Mouse (Mus musculus): ENCODE data around the gene Igfn1. TPM values are rescaled to one million over a fixed set of nuclear protein-coding genes. Genes with fewer than 3 reads are reported as not detected.

Igfn1 gene
- total RNA-seq (2015) (not detected in 2 replicates), total RNA-seq (2017) (not detected in 2 replicates)

GRCm38 (mm10) chr1:136006292-136006748 is at the start of gene Igfn1:
Gene Igfn1 (minus strand): TSS chr1:136006342.
- no peak for ATAC-seq (replicated peaks; ENCODE audit: poor library complexity)

DNA sequence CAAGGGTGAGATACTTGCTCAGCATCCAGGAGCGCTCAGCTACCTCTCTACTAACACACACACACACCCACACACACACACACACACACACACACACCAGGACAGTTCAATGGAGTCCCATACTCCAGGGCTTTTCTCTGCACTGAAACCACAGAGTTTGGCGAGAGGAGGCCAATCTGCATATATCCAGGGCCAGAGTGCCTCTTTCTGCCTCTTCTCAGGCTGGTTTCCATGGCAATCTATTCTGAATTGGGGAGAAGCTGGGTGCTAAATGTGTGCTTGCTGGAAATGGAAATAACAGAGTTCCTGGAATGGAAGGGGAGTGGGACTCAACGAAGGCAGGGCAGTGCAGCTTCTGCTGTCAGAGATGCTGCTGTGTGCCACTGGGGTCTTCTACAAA is 49.6 kb upstream of the Igfn1 start:
- ATAC-seq (replicated peaks; ENCODE audit: poor library complexity): no peak

DNA sequence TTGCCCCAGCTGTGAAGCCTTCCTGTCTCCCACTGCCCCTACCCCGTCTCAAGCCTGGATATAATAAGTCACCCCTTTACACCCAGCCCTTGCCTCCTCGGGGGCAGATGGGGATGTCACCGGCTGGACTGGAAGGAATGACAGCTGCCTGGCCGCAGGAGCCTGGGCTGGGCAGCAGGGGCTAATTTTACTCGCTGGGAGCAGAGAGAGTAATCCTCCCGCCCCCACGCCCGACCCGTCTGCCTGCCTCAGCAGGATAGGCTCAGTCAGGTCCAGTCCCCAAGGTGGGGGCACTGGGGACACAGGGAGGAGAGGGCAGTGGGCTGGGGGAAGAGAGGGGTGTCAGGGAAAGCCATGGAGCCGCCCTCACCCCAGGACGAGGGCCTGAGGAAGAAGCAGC is 46.4 kb upstream of the Igfn1 start, which contains the start of gene Cacna1s:
Gene Cacna1s (plus strand): TSS at position 204 of the 400 bp plus-strand sequence.
- no peak for ATAC-seq (replicated peaks; ENCODE audit: poor library complexity)

DNA sequence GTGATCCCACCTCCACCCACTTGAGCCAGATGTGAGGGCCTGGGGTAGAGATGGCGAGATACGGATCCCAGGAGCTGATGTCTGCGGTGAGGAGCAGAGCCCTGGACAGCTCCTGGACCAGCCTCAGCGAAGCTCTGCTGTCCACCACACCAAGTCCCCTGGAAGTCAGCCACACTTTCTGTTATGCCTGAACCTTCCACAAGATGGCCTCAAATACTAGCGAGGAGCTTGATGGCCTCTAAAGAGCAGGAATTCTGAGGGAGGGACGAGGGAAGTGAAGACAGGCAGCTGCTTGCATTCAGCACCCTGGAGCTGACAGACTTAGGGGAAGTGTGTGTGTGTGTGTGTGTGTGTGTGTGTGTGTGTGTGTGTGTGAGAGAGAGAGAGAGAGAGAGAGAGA is 45.3 kb upstream of the Igfn1 start:
- peak; percentile 77 for ATAC-seq (replicated peaks; ENCODE audit: poor library complexity)

DNA sequence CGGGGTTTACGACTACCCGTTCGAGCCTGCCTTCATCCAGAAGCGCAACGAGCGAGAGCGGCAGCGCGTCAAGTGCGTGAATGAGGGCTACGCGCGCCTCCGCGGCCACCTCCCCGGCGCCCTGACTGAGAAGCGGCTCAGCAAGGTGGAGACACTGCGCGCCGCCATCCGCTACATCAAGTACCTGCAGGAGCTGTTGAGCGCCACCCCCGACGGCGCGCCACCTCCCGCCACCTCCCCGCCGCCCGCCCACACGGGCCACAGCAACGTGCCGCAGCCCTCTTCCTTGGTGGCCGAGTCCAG is 44.8 kb upstream of the Igfn1 start:
- ATAC-seq (replicated peaks; ENCODE audit: poor library complexity): peak; percentile 18; the same call in 1 of the 2 replicates

DNA sequence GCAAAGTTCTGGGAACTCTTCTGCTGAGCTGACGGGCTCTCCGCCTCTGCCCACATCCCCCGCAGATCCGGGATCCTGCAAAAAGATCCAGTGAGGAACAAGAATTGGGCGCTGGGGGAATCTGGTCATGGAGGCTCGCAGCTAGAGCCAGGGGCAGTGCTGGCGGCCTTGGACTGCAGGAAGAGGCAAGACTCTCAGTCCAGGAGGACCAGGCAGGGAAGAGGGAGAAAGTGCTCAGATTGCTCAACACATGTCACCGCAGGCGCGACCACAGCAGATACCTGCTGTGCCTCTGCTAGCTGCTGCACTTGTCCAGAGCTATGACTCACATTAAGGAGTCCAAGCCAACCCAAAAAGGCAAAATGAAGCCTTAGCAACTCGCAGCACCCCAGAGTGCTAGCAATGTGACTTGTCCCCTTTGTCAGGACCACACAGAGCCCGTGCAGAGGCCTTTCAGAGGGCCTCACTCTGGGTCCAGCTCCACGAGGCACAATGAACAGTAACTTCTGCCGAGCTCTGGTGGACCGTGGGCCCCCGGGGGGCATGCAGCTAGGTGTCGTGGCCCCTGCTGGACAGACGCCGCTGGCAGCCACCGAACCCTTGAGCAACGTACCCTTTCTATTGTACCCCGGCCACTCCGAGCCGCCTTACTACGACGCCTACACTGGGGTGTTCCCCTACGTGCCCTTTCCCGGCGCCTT is 44.3 kb upstream of the Igfn1 start, which contains the start of gene Ascl5:
Gene Ascl5 (plus strand): TSS at position 493 of the 701 bp plus-strand sequence.
- ATAC-seq (replicated peaks; ENCODE audit: poor library complexity): no peak

DNA sequence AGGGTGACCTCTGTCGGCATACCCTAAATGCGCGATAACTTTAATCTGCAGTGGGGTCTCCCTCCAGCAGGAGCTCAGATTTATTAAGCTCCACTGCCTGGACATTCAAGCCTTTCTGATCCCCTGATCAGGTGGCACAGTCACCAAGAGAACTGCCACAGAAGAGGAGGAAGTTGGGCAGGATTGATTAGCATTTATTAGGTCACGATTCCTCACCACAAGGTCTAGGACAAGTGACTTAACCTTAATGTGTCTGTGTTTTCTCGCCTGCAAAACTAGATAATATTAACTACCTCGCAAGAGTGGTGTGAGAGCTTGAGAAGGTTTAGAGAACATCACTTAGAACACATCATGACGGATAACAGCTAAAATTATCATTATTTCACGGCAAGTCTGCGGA is 41.8 kb upstream of the Igfn1 start:
- no peak for ATAC-seq (replicated peaks; ENCODE audit: poor library complexity)

- peak; percentile 67 for ATAC-seq (replicated peaks; ENCODE audit: poor library complexity)
Measured at GRCm38 (mm10) chr1:136047432-136047831, 41.3 kb upstream of the Igfn1 start.

DNA sequence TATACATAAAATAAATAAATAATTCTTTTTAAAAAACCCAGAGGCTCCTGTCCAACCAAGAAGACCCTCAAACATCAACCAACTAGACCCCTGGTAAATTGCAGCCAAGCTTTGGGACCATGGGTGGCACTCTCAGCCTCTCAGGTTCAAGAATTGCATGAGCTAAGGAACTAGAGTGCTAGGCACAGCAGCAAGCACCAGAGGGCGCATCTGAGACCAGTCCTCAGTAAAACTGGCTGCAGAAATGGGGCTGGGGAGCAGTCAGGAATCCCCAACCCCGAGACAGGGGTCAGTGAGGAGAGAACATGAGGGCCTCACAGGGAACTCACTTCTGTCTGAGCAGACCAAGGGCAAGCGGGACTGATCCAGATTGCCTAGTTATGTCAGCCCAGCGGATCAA is 39.6 kb upstream of the Igfn1 start:
- ATAC-seq (replicated peaks; ENCODE audit: poor library complexity): peak; percentile 80

- ATAC-seq (replicated peaks; ENCODE audit: poor library complexity): no peak
Measured at GRCm38 (mm10) chr1:136040874-136041273, 34.7 kb upstream of the Igfn1 start.

DNA sequence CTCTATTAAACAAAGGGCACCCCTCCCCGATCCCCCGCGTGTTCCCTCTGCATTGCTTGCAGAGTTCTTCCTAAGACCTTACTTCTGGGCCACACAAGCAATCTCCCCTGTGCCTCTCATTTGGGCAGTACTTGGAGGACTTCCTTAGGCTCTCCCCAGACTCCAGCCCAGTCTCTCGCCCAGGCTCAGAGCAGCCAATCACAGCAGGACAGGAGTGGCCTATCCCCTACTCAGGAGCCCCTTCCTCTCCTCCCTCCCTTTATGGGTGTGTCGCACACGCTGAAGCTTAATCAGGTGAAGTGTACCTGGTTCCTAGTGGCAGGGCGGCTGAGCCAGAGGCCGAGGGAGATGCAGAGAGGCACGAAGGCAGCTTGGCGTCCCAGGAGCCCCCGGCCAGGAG is 34.3 kb upstream of the Igfn1 start:
- ATAC-seq (replicated peaks; ENCODE audit: poor library complexity): no peak

DNA sequence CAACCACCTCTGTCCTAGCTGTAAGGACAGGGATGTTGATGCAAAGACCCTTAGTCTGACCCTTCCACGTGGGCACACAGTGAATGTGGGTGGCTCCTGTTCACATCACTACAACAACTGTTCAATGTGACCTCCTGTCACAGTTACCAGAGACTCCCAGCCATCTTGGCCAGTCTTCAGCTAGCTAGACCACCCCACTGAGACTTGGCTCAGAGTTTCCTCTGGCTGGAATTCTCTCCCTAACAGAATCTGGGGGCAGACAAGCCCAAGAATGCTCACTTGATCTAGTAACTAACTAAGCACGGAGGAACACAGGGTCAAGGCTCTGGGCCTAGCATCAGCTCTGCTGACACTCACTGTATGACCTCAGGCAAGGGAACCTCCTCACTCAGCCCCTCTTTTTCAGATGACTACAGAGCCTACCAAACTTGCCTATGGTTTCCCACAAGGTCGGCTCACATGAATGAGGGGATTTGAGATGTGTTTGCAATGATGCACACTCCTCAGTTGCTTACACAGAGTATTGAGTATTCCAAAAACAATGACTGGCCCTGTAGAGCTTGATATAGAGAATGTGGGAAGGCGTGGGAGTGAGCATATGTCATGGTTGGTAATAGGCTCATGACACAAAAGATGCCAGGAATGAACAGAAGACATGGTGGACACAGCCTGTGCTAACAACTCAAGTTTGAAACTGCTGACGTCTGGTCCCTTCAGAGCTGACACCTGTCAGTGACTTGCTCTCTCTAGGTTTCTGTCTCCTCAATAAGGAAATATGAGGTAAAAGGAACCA is 32.8 kb upstream of the Igfn1 start:
- ATAC-seq (replicated peaks; ENCODE audit: poor library complexity): no peak

DNA sequence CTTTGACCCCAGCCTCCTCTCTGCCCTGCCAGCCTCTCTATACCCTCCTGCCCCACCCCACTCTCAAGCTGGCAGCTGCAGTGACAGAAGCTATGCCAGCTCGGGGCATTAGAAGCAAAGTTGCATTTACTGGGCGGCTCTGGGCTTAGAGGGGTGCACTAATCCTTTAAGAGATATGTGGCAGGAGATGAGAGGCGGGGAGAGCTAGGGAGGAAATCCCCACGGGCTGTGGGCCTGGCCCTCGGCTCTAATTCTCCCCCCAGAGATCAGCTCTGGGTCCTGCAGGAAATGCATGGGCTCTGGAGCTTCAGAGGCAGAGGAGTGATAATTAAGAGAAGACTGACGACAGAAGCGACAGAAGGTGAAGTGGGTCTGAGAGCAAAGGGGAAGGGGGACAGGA is 26.8 kb upstream of the Igfn1 start:
- no peak for ATAC-seq (replicated peaks; ENCODE audit: poor library complexity)

DNA sequence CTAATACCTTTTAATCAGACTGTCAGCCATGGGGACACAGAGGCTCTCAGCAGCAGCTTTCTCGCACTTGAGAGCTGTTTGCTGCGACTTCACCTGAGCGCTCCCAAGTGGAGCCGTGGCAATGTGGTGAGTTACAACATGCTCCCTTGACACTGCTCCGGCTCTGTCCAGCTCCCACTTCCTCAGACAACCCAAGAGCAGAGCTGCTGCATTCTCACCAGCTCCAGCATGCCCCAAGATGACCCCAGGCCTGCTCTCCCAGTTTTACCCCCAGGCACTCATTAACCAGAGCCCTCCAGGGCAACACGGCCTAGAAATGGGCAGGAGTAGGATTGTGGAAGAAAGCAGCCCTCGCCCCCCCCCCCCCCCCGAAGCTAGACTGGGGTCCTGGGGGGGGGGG is 25.6 kb upstream of the Igfn1 start:
- no peak for ATAC-seq (replicated peaks; ENCODE audit: poor library complexity)

DNA sequence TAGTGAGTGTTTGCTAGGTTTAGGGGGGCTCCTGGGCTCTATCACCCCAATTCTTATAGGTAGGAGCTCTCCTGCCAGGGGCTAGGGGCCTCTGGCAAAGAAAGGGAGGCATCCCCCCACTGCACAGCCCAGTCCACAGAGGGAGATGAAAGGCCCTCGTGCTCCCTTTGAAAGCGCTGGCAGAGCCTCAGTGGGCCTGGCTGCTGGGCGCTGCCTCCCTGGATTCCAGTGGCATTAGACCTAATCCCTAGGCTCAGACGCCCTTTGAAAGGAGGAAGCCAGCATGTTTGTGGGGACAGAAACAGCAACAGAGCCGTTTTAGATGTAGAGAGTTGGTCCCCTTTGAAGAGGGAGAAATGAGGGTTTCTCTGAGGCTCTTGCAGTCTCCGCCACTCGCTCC is 24.1 kb upstream of the Igfn1 start:
- ATAC-seq (replicated peaks; ENCODE audit: poor library complexity): no peak

DNA sequence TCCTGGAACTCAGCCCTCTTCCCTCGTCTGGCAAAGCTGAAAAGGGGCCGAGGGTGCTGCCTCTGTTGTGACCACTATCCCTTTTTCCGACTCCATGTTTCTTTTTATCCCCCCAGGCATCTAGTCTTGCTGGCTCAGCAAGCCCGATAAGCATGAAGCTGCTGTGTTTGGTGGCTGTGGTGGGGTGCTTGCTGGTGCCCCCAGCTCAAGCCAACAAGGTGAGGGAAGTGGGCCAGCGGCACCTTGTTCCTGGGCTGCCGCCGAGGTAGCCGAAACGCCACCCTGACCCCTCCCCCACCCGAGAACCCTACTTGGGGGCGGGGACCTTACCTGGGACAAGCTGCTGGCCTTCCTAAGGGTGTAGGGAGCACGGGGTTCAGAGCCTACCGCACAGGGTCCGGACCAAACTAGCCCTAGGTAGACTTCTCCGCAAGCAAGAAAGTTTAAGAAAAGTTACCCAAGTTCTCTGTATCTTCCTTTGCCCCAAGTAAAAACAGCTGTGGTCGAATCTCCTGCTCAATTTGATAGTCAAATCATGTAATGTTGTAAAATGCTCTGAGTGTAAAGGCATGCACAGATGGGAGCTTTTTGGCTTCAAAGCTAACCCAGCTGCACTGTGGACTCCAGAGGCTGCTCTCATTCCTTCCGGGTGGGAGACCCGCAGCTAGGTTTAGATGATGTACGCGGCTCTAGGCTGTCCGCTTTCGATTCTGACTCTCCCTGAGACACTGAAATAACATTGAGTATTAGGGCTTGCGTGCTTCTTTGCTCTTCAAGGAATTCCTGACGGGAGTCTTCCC is 12.4 kb upstream of the Igfn1 start:
- no peak for ATAC-seq (replicated peaks; ENCODE audit: poor library complexity)

- peak; percentile 92 for ATAC-seq (replicated peaks; ENCODE audit: poor library complexity)
Measured at GRCm38 (mm10) chr1:136017907-136018313, 11.8 kb upstream of the Igfn1 start.

- no peak for ATAC-seq (replicated peaks; ENCODE audit: poor library complexity)
Measured at GRCm38 (mm10) chr1:136017307-136017706, 11.2 kb upstream of the Igfn1 start.

- ATAC-seq (replicated peaks; ENCODE audit: poor library complexity): peak; percentile 71
Measured at GRCm38 (mm10) chr1:136014796-136015502, 8.8 kb upstream of the Igfn1 start.

- ATAC-seq (replicated peaks; ENCODE audit: poor library complexity): no peak
Measured at GRCm38 (mm10) chr1:136013513-136013912, 7.4 kb upstream of the Igfn1 start.

GRCm38 (mm10) chr1:136010247-136010646 is 4.1 kb upstream of the Igfn1 start:
- no peak for ATAC-seq (replicated peaks; ENCODE audit: poor library complexity)

Data from megakaryocyte progenitor cell, adult 5-6 weeks (primary cell).